Mouse (Mus musculus) CH12.LX (cell line): Measurements from ENCODE around the gene Prmt8.
A peak's percentile ranks its signal among the peaks of the same experiment; 100 is the strongest.

Experiments used
- CHD2 ChIP-seq: IDR thresholded peaks from 2 replicates; pipeline ENCODE4 v1.6.1; 2011; ENCODE audit warnings: low read length, improper control_type of control experiment
- CTCF ChIP-seq, 2 experiments: IDR thresholded peaks in 1 of 2; conservative IDR thresholded peaks in 1 of 2; 2 replicates each; pipeline ENCODE4 v1.5.1; 2011 to 2012; ENCODE audit warnings: low read depth in 2 of 2, low read length in 2 of 2, improper control_type of control experiment in 1 of 2, inconsistent platforms in 1 of 2, mild to moderate bottlenecking in 1 of 2, moderate library complexity in 1 of 2
- E2F4 ChIP-seq: IDR thresholded peaks from 2 replicates; pipeline ENCODE4 v1.6.1; 2011; ENCODE audit warnings: low read depth, low read length, improper control_type of control experiment; ENCODE audit not compliant: insufficient replicate concordance
- KAT2A ChIP-seq: IDR thresholded peaks from 2 replicates; pipeline ENCODE4 v1.6.1; 2012; ENCODE audit warnings: low read length, improper control_type of control experiment, inconsistent platforms; ENCODE audit not compliant: insufficient replicate concordance
- MAX ChIP-seq: IDR thresholded peaks from 2 replicates; pipeline ENCODE4 v1.6.1; 2011; ENCODE audit warnings: low read length, improper control_type of control experiment
- MAZ ChIP-seq: IDR thresholded peaks from 2 replicates; pipeline ENCODE4 v1.6.1; 2012; ENCODE audit warnings: low read depth, mild to moderate bottlenecking, inconsistent platforms, low read length, improper control_type of control experiment, moderate library complexity
- RAD21 ChIP-seq: IDR thresholded peaks from 2 replicates; pipeline ENCODE4 v1.6.1; 2011; ENCODE audit warnings: low read depth, mild to moderate bottlenecking, low read length, improper control_type of control experiment, moderate library complexity
- TCF12 ChIP-seq: IDR thresholded peaks from 2 replicates; pipeline ENCODE4 v1.6.1; 2014; ENCODE audit warnings: low read depth, mild to moderate bottlenecking, inconsistent platforms, low read length, improper control_type of control experiment

- TF ChIP-seq TCF12: no peak
- TF ChIP-seq RAD21: no peak
- TF ChIP-seq CTCF (conservative IDR thresholded peaks at IDR 0.05 in 1 of 2, IDR thresholded peaks at IDR 0.05 in 1 of 2; ENCODE audit: low read depth in 2 of 2, low read length in 2 of 2): 0 out of 4 replicates have a peak, but pooled peaks of 1 of the 2 experiments have one; percentile 5
- no peak for TF ChIP-seq CHD2
- TF ChIP-seq E2F4: no peak
- TF ChIP-seq KAT2A: no peak
- TF ChIP-seq MAZ: no peak
- TF ChIP-seq MAX: no peak
Measured at GRCm38 (mm10) chr6:127790023-127790422, 20.8 kb upstream of the Prmt8 start.
